Mouse (Mus musculus): ENCODE measurements at regions not wholly inside any gene's neighbourhood (a gene's known extent, or its start where the extent isn't known, plus 50 kb on each side); places are given as distances from the start of the nearest gene placed in this dataset.
A peak's percentile ranks its signal among the peaks of the same experiment; 100 is the strongest.

GRCm38 (mm10) chr12:99643016-99643415 lies 79.6 kb upstream of the Foxn3 start:
- no peak for DNase-seq

GRCm38 (mm10) chr12:99642131-99642895 lies 78.9 kb upstream of the Foxn3 start:
- no peak for DNase-seq

DNA sequence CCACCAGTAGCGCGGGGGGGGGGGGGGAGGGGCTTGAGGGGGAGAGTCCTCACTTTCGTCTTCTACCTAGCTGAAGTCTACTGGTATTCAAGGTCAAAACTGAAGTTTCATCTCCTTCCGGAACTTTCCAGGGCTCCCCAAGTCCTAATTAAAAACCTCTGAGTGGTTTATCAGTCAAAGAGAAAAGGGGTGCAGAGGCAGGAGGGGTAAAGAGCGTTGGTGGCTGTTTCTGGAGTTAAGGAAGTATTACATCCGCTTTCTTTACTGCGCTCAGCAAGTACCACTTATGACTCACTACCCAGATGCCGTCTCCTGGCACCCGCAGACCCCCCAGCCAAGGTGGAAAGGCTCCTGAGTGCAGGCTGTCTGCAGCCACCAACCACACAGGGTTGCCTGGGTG lies 77.9 kb upstream of the Foxn3 start:
- peak; percentile 54 to 66 for DNase-seq

DNA sequence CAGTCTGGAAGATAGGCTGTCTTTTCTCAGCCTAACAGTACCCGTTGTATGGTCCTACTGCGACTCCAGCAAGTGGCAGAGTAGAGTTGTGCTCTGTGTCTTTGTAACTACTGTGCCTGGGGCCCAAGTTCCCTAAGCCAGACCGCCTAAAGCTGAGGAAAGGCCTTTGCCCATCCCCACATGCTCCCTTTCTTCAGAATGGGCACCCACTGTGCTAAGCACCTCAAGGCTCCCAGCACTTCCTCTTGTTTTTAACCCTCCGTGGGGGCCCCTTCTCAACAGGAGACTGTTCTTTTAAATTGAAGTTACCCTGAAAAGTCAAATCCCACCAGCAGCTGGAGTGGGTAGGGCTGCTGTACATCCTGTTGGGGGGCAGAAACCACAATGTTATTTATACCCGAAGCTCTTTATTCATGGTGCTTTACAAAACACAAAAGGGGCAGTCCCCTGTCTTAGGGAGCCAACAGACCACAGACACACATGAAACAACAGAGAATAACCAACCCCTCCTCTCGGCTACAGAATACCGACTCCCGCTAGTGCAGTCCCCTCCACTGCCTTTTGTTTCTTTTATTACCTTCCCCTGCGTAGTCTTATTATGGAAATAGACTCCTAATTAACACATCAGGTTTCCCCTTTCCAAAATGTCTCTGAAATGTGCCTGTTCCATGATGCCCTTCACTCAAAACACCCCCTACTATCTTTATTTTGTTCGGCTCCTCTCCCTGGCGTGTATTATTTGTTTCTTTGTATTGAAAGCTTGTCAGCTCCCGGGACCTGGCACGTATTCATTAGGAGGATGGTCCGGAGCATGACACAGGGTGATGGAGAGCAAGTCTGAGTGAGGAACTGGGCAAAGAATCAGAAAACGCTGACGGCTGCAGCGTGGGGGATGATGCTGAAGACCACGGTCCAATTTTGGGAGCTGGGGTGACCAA lies 77.1 kb upstream of the Foxn3 start:
- peak in 1 of 2 experiments; percentile 65 for DNase-seq

GRCm38 (mm10) chr12:99639847-99640213 lies 76.4 kb upstream of the Foxn3 start:
- no peak for DNase-seq

GRCm38 (mm10) chr12:99639118-99639517 lies 75.7 kb upstream of the Foxn3 start:
- no peak for DNase-seq

DNA sequence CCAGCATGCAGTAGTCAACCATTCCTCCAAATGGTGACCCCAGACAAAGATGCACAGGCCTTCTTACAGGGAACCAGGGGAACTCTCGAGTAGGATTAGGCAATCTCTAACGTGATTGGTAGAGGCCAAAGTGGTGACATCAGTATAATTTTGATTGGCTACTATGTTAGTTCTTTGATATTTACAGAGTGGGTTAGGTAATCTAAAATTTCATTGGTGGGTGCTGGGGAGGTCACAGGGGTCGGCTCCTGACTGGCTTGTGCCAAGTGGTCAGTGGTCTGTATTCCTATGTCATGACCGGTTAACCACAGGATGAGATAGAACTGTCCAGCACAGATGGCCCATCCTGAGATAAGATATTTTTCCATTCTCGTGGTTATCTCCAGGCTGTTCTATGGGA lies 74.6 kb upstream of the Foxn3 start:
- DNase-seq: no peak

- no peak for DNase-seq
Observed at GRCm38 (mm10) chr12:99636234-99636633, 72.9 kb upstream of the Foxn3 start.

DNA sequence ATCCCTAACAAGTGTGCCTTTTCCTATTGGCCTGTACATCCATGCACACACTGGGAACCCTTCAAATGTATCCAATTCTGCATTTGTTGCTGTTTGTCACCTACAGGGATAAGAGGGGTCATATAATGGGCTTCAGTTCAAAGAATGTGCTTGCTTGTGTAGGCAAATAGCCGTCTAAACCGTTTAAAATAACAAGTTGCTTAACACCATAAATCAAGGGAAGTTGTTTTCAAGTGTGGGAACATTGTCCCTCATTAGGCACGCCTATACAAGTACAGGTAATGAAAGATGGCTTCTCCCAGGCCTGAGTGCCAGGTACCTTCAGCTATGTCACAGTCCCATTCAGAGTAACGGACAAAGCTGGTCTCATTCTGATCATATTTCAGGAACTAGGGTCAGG lies 72.0 kb upstream of the Foxn3 start:
- DNase-seq: no peak

DNA sequence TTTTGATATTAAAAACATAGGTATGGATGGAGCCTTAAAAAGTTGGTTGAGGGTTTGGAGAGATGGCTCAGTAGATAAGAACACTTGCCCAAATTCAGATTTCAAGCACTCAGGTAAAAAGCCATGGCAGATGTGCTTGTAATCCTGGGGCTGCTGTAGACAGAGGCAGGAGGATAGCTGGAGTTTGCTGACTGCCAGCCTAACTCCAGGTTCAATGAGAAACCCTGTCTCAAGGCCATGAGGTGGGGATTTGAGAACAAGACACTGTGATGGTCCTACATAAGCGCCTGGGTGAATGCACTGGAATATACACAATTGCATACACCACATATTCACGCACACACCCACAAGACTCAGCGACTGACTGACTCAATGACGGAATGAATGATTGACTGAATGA lies 71.3 kb upstream of the Foxn3 start:
- DNase-seq: no peak

- DNase-seq: no peak
Observed at GRCm38 (mm10) chr12:99633678-99634077, 70.3 kb upstream of the Foxn3 start.

DNA sequence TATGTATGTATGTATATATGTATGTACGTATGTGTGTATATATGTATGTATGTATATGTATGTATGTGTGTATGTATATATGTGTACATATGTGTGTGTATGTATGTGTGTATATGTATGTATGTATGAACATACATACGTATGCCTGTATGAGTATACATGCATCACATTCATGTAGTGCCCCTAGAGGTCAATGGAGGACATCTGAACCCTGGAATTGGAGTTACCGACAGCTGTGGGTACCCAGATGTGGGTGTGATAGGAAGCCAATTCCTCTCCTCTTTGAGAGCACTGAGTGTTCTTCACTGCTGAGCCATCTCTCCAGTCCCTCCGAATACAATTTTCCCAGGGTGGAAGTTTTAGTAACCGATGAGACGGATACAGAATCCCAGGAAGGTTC lies 69.6 kb upstream of the Foxn3 start:
- no peak for DNase-seq

GRCm38 (mm10) chr12:99629606-99630005 lies 66.2 kb upstream of the Foxn3 start:
- no peak for DNase-seq

DNA sequence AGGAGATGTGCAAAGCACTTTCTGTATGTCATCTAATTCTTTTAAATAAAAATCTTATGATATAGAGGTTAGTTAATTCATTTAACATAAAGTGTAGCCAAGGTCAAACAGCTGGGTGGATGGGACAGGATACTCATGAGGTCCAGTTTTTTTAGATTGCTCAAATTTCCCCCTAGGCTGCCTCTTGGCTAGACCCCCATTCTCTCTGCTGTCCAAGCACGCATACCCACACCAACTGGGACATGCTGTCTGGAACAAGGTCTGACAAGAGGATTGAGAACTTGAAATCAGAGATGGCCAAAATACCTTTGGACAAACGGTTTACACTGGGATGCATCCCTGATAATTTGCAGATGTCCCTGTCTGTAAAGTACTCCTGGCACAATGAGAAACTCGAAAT lies 65.0 kb upstream of the Foxn3 start:
- no peak for DNase-seq

DNA sequence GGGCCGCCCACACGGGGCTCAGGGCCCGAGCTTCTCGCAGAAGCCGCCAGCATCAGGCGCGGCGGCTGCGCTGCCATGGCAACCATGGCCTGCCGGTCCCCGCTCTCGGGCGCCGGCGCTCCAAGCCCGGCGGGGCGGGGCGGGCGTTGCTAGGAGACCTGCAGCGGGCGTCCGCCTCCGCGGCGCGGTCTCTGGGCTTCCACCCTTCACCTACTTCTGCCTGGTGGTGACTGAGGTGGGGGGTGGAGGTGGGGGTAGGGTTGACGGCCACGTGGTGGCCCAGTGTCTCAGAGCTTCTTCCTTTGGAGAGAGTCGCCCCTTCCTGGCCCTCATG lies 64.5 kb upstream of the Foxn3 start:
- peak; percentile 90 for DNase-seq

GRCm38 (mm10) chr12:99627201-99627897 lies 64.0 kb upstream of the Foxn3 start:
- DNase-seq: no peak

DNA sequence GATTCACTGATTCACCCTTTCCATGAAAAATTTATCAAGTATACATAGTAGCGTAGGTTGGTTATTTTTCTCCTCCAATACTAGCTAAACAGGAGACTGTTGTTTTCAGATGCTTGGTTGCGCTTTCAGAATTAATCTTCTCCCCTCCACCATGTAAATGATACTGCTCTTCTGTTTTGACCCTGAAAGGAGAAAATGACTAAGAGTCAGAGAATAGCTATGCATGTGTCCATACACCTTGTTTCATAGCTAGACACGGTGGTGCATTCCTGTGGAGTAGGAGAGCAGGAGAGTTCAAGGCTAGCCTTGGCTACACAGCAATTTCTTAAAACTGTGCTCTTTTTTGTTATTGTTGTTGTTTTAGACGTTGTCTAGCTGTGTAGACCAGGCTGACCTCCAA lies 62.8 kb upstream of the Foxn3 start:
- DNase-seq: no peak

DNA sequence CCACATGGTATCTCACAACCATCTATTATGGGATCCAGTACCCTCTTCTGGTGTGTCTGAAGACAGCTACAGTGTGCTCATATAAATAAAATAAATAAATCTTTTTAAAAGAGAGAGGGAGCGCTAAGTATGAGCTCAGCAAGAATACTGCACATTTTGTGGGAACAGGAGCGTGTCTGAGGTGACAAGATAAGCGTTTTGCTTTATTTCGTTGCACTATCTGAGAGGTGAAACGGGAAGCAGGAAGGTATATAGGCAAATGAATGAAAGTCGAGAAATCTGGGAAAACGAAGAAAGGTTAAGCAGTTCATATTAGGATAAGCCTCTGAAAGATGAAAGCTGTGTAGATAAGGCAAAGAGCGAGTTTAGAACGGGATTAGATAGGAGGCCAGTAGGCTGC lies 61.7 kb upstream of the Foxn3 start:
- DNase-seq: no peak

DNA sequence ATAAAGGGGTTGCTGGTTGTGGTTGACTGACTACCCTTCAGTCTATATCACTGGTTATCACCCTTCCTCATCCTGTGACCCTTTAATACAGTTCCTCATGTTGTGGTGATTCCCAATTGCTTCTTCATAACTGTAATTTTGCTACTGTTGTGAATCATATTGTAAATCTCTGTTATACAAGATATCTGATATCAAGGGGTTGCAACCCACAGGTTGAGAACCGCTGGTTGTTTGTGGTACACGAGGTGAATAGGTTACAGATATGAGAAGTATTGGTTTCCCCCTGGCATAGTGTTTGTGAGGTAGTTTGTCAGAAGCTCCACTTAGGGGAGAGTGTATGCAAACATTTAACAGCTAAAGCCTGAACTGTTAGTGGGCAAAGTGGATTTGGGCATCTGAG lies 58.9 kb upstream of the Foxn3 start:
- DNase-seq: no peak

DNA sequence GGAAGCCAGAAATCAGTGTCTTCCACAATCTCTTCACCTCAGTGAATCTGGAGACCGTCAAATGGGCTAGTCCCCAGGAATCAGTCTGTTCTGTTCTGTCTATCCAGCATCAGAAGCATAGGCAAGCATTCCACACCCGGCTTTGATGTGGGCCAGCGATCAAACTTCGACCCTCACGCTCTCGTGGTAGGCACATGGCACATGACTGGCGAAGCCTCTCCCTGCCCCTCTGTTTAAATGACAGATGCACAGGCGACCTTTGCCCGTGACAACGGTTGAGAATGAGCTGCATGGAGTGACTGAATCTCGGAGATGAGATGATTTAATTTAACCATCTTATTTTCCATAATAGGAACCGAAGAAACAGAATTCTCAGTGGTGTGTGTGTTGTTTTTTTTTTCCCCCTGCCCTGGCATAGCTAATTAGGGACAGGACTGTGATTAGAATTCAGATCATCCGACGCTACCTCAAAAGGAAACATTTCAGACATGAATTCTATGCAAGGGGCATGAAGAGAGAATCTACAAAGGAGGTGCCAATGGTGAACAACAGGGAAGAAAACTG lies 53.9 kb upstream of the Foxn3 start:
- no peak for DNase-seq

- no peak for DNase-seq
Observed at GRCm38 (mm10) chr12:99614420-99614819, 51.0 kb upstream of the Foxn3 start.

Data from thymus, adult 18-20 months (tissue).